Mouse (Mus musculus): Measurements from ENCODE around the gene Plin3.

DNA sequence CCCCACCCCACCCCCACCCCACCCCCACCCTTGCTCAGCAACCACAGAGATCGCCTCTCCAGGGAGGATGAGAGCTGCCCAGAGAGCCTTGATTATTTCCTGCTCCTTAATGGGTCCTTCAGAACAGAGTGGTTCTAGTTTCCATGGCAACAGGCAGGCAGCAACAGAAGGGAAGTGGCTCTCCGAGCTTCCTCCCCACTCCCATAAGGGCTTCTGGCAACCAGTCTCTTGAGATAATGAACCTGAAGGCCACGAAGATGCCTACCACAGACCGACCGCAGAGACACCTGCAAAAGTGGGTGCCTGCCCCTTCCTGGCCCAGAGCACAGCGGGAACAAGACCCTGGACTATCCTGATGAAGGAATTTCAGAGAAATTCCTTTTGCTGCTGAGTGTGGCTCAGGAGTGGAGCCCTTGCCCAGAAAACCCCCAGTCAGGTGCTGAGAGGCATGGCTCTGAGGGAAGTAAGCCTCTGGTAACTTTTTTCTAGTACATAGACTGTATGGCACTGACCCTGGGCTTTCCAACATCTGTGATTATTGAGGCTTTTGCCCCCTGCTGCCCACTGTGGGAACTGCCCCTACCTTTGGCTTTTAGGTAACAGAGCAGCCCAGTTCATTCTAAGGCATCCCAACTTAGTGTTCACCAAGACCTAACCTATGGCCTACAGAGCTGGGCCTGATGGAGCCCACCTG, 41.4 kb downstream of the Plin3 start:
- TF ChIP-seq POLR2A (IDR thresholded peaks at IDR 0.05; ENCODE audit: insufficient read depth, low read depth, low read length) (no peak), CTCF (IDR thresholded peaks at IDR 0.05; ENCODE audit: insufficient read depth, low read depth, low read length) (peak; percentile 38; the same call in 1 of the 2 replicates)
